Mouse (Mus musculus) hindbrain, embryonic 12.5 days (tissue): ENCODE measurements around the gene Wscd1. TPM values are rescaled to one million over a fixed set of nuclear protein-coding genes. Genes with fewer than 3 reads are reported as not detected.

Experiments
- ATAC-seq: fragments of 200-750 bp; cut with Nextera tagmentation; 2 replicates; pipeline ENCODE4 v1.8.0; 2017; ENCODE audit warnings: moderate TSS enrichment; ENCODE audit not compliant: low FRiP score
- H3K27ac ChIP-seq: fragments of 300-500 bp; sonication (generic); 2 replicates; pipeline ENCODE4 v1.5.1; 2016; ENCODE audit warnings: mild to moderate bottlenecking
- H3K27me3 ChIP-seq: fragments of 300-500 bp; sonication (generic); 2 replicates; pipeline ENCODE4 v1.6.1; 2016; ENCODE audit warnings: mild to moderate bottlenecking
- H3K36me3 ChIP-seq: fragments of 300-500 bp; sonication (generic); 2 replicates; pipeline ENCODE4 v1.6.1; 2016; ENCODE audit warnings: mild to moderate bottlenecking
- H3K4me1 ChIP-seq: fragments of 300-500 bp; sonication (generic); 2 replicates; pipeline ENCODE4 v1.6.1; 2016
- H3K4me2 ChIP-seq: fragments of 300-500 bp; sonication (generic); replicated peaks from 2 replicates; pipeline ENCODE4 v1.6.1; 2016; ENCODE audit warnings: mild to moderate bottlenecking
- H3K4me3 ChIP-seq: fragments of 300-500 bp; sonication (generic); 2 replicates; pipeline ENCODE4 v1.5.1; 2016; ENCODE audit warnings: mild to moderate bottlenecking
- H3K9ac ChIP-seq: fragments of 300-500 bp; sonication (generic); 2 replicates; pipeline ENCODE4 v1.6.1; 2016; ENCODE audit warnings: mild to moderate bottlenecking, moderate library complexity
- H3K9me3 ChIP-seq: fragments of 300-500 bp; sonication (generic); replicated peaks from 2 replicates; pipeline ENCODE4 v1.6.1; 2016; ENCODE audit warnings: mild to moderate bottlenecking
- WGBS: fragments of 180-500 bp; shearing (Covaris S2); methylation state at CpG from one replicate; pipeline ENCODE4 v1.1.7; 2016; 5-methylcytosine and 5-hydroxymethylcytosine counted together
- polyA plus RNA-seq: library from polyadenylated mRNA; unstranded; fragments of >200 nt; fragmentation: Nextera tagmentation; extraction: Ambion mirVana; gene quantifications from 2 replicates; pipeline ENCODE4 v1.2.1, GENCODE M21; 2016

Wscd1 gene
- polyA plus RNA-seq, 1 experiment from 2014 or later: 55.6 TPM

GRCm38 (mm10) chr11:71755115-71755514, 5.4 kb downstream of the Wscd1 start:
- Histone ChIP-seq H3K4me2 (peak overlapping the region; percentile 83; the same call in 1 of the 2 replicates), H3K27ac (peak overlapping the region; percentile 92; the same call in 1 of the 2 replicates), H3K9ac (no peak overlapping the region), H3K4me3 (no peak overlapping the region), H3K4me1 (peaks cover 85% of the 10 kb centered on the region), H3K9me3 (no peaks in the 10 kb centered on the region), H3K27me3 (peaks cover 6% of the 10 kb centered on the region; the same call in 1 of the 2 replicates), H3K36me3 (peaks cover 6% of the 10 kb centered on the region; the same call in 1 of the 2 replicates)
- no peak for ATAC-seq
- 66% methylated on average over 2 of the region's 2 CpGs for WGBS

GRCm38 (mm10) chr11:71756325-71756724, 6.6 kb downstream of the Wscd1 start:
- H3K4me1 ChIP-seq: peaks cover 90% of the 10 kb centered on the region
- H3K4me2 ChIP-seq: no peak overlapping the region
- ATAC-seq: no peak
- H3K9ac ChIP-seq: no peak overlapping the region
- 43% methylated on average over 3 of the region's 3 CpGs for WGBS
- H3K27me3 ChIP-seq: no peaks in the 10 kb centered on the region; the same call in 1 of the 2 replicates
- peak overlapping the region; percentile 92 for H3K27ac ChIP-seq
- no peaks in the 10 kb centered on the region for H3K9me3 ChIP-seq
- H3K4me3 ChIP-seq: no peak overlapping the region
- H3K36me3 ChIP-seq: peaks cover 14% of the 10 kb centered on the region; the same call in 1 of the 2 replicates

GRCm38 (mm10) chr11:71758211-71759110, 8.7 kb downstream of the Wscd1 start:
- ATAC-seq: peak; percentile 89
- no peak overlapping the region for H3K4me3 ChIP-seq
- H3K27me3 ChIP-seq: no peaks in the 10 kb centered on the region
- peak overlapping the region; percentile 24 for H3K4me2 ChIP-seq
- H3K27ac ChIP-seq: peak overlapping the region; percentile 92
- peak overlapping the region; percentile 27; the same call in 1 of the 2 replicates for H3K9ac ChIP-seq
- H3K9me3 ChIP-seq: no peaks in the 10 kb centered on the region
- H3K36me3 ChIP-seq: peaks cover 14% of the 10 kb centered on the region; the same call in 1 of the 2 replicates
- WGBS: 15% methylated on average over 21 of the region's 21 CpGs
- peaks cover 89% of the 10 kb centered on the region for H3K4me1 ChIP-seq

GRCm38 (mm10) chr11:71760991-71761390, 11.3 kb downstream of the Wscd1 start:
- 81% methylated on average over 9 of the region's 9 CpGs for WGBS
- H3K4me1 ChIP-seq: peaks cover 80% of the 10 kb centered on the region
- no peak for ATAC-seq
- no peak overlapping the region for H3K4me2 ChIP-seq
- H3K9ac ChIP-seq: no peak overlapping the region
- no peaks in the 10 kb centered on the region for H3K27me3 ChIP-seq
- peaks cover 17% of the 10 kb centered on the region for H3K36me3 ChIP-seq
- H3K9me3 ChIP-seq: no peaks in the 10 kb centered on the region
- no peak overlapping the region for H3K4me3 ChIP-seq
- peak overlapping the region; percentile 12; the same call in 1 of the 2 replicates for H3K27ac ChIP-seq

GRCm38 (mm10) chr11:71763154-71763553, 13.4 kb downstream of the Wscd1 start:
- peaks cover 26% of the 10 kb centered on the region for H3K36me3 ChIP-seq
- no peak overlapping the region for H3K4me2 ChIP-seq
- peak; percentile 41; the same call in 1 of the 2 replicates for ATAC-seq

GRCm38 (mm10) chr11:71763651-71764275, 14.0 kb downstream of the Wscd1 start:
- Histone ChIP-seq H3K27me3 (no peaks in the 10 kb centered on the region), H3K27ac (peak overlapping the region; percentile 74), H3K36me3 (peaks cover 32% of the 10 kb centered on the region), H3K9ac (no peak overlapping the region), H3K4me1 (peaks cover 54% of the 10 kb centered on the region), H3K4me2 (no peak overlapping the region), H3K4me3 (no peak overlapping the region), H3K9me3 (no peaks in the 10 kb centered on the region)
- peak; percentile 60 for ATAC-seq
- 23% methylated on average over 5 of the region's 5 CpGs for WGBS

More at GRCm38 (mm10) chr11:71763154-71763553, 13.4 kb downstream of the Wscd1 start:
- peak overlapping the region; percentile 74 for H3K27ac ChIP-seq
- no peaks in the 10 kb centered on the region for H3K9me3 ChIP-seq
- H3K27me3 ChIP-seq: no peaks in the 10 kb centered on the region
- peaks cover 60% of the 10 kb centered on the region for H3K4me1 ChIP-seq
- no peak overlapping the region for H3K4me3 ChIP-seq
- H3K9ac ChIP-seq: no peak overlapping the region
- WGBS: 21% methylated on average over 5 of the region's 5 CpGs

- Histone ChIP-seq H3K4me3 (no peak overlapping the region), H3K27ac (peak overlapping the region; percentile 74; the same call in 1 of the 2 replicates), H3K9ac (no peak overlapping the region), H3K36me3 (peaks cover 36% of the 10 kb centered on the region), H3K27me3 (no peaks in the 10 kb centered on the region), H3K4me1 (peaks cover 45% of the 10 kb centered on the region), H3K4me2 (no peak overlapping the region), H3K9me3 (no peaks in the 10 kb centered on the region)
- ATAC-seq: no peak
- 64% methylated on average over 2 of the region's 2 CpGs for WGBS
Measured at GRCm38 (mm10) chr11:71764743-71765142, 15.0 kb downstream of the Wscd1 start.

GRCm38 (mm10) chr11:71765335-71765734, 15.6 kb downstream of the Wscd1 start:
- no peak overlapping the region for H3K27ac ChIP-seq
- peaks cover 43% of the 10 kb centered on the region for H3K4me1 ChIP-seq
- ATAC-seq: no peak
- no peak overlapping the region for H3K4me2 ChIP-seq
- H3K4me3 ChIP-seq: no peak overlapping the region
- H3K9ac ChIP-seq: no peak overlapping the region
- H3K27me3 ChIP-seq: no peaks in the 10 kb centered on the region
- H3K36me3 ChIP-seq: peaks cover 36% of the 10 kb centered on the region
- 66% methylated on average over 6 of the region's 6 CpGs for WGBS
- H3K9me3 ChIP-seq: no peaks in the 10 kb centered on the region

- no peak overlapping the region for H3K9ac ChIP-seq
- peaks cover 38% of the 10 kb centered on the region for H3K36me3 ChIP-seq
- 96% methylated on average over 1 of the region's 1 CpGs for WGBS
- H3K27me3 ChIP-seq: no peaks in the 10 kb centered on the region
- H3K9me3 ChIP-seq: no peaks in the 10 kb centered on the region
- H3K4me3 ChIP-seq: no peak overlapping the region
- no peak for ATAC-seq
- no peak overlapping the region for H3K4me2 ChIP-seq
- no peak overlapping the region for H3K27ac ChIP-seq
- H3K4me1 ChIP-seq: peaks cover 39% of the 10 kb centered on the region
Measured at GRCm38 (mm10) chr11:71766380-71766779, 16.7 kb downstream of the Wscd1 start.

- H3K27me3 ChIP-seq: no peaks in the 10 kb centered on the region
- peaks cover 39% of the 10 kb centered on the region for H3K4me1 ChIP-seq
- ATAC-seq: no peak
- H3K9ac ChIP-seq: no peak overlapping the region
- no peak overlapping the region for H3K4me3 ChIP-seq
- peaks cover 51% of the 10 kb centered on the region for H3K36me3 ChIP-seq
- no peak overlapping the region for H3K4me2 ChIP-seq
- 85% methylated on average over 3 of the region's 3 CpGs for WGBS
- H3K27ac ChIP-seq: no peak overlapping the region
- H3K9me3 ChIP-seq: no peaks in the 10 kb centered on the region
Measured at GRCm38 (mm10) chr11:71767726-71768125, 18.0 kb downstream of the Wscd1 start.

- peaks cover 61% of the 10 kb centered on the region for H3K36me3 ChIP-seq
- no peak for ATAC-seq
Measured at GRCm38 (mm10) chr11:71769744-71770143, 20.0 kb downstream of the Wscd1 start.

GRCm38 (mm10) chr11:71770479-71770878, 20.8 kb downstream of the Wscd1 start:
- H3K27me3 ChIP-seq: no peaks in the 10 kb centered on the region
- no peak overlapping the region for H3K4me3 ChIP-seq
- H3K9me3 ChIP-seq: no peaks in the 10 kb centered on the region
- H3K4me2 ChIP-seq: no peak overlapping the region
- ATAC-seq: no peak
- peaks cover 31% of the 10 kb centered on the region for H3K4me1 ChIP-seq
- no peak overlapping the region for H3K27ac ChIP-seq
- WGBS: 52% methylated on average over 2 of the region's 2 CpGs
- peaks cover 68% of the 10 kb centered on the region for H3K36me3 ChIP-seq
- no peak overlapping the region for H3K9ac ChIP-seq

More at GRCm38 (mm10) chr11:71769744-71770143, 20.0 kb downstream of the Wscd1 start:
- Histone ChIP-seq H3K4me3 (no peak overlapping the region), H3K27ac (no peak overlapping the region), H3K9me3 (no peaks in the 10 kb centered on the region), H3K4me1 (peaks cover 34% of the 10 kb centered on the region), H3K9ac (no peak overlapping the region), H3K27me3 (no peaks in the 10 kb centered on the region), H3K4me2 (no peak overlapping the region)
- WGBS: 65% methylated on average over 8 of the region's 8 CpGs
